Mouse (Mus musculus) stomach, postnatal 0 days (tissue): ENCODE measurements around the gene Bet1l.

Source experiments
- CTCF ChIP-seq: IDR thresholded peaks from 2 replicates; pipeline ENCODE4 v1.5.1; 2016; ENCODE audit warnings: antibody characterized with exemption, low read depth, mild to moderate bottlenecking, moderate library complexity
- EP300 ChIP-seq: optimal IDR thresholded peaks from 2 replicates; pipeline ENCODE3; 2016; ENCODE audit warnings: antibody characterized with exemption

DNA sequence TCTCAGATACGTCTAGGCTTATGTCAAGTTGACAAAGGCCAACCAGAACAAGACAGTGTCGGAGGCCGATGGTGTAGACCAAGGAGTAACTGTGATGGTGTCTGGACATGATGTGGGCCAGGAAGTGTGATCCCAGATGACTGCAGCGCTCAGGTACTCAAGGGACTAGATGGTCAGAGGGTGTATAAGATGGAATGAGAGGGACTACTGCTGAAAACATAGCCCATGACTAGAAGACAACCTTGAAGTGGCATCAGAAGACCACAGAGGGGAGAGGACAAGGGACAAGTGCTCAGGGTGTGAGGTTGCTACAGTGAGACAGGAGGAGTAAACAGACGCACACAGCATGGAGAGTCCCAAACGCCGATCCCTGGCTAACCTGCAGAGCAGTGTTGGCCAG is 13.6 kb downstream of the Bet1l start:
- TF ChIP-seq CTCF: no peak
- no peak for TF ChIP-seq EP300
